Mouse (Mus musculus): Measurements from ENCODE around the gene 1700011L22Rik.

Gene 1700011L22Rik

GRCm38 (mm10) chr8:79201446-79202147 lies 46.8 kb downstream of the 1700011L22Rik start:
- POLR2A ChIA-PET = no interaction called here

GRCm38 (mm10) chr8:79198675-79199074 lies 49.7 kb downstream of the 1700011L22Rik start:
- CTCF ChIA-PET = no interaction called here
- POLR2A ChIA-PET = no interaction called here

More at GRCm38 (mm10) chr8:79201446-79202147, 46.8 kb downstream of the 1700011L22Rik start:
- CTCF ChIA-PET = no interaction called here

- ChIA-PET POLR2A (interaction anchor here in 1 of 4 experiments (1.4 kb wide), 1 partner anchor 12 kb away, joined by 3 read pairs; no protein-coding TSS in a partner anchor), CTCF (interaction anchor here in 1 of 4 experiments (0.5 kb wide), 1 partner anchor 170 kb away, joined by 4 read pairs; no protein-coding TSS in a partner anchor)
Measured at GRCm38 (mm10) chr8:79196481-79196880, 51.9 kb downstream of the 1700011L22Rik start.

- ChIA-PET POLR2A (interaction anchor here in 3 of 4 experiments (0.7 to 1.4 kb wide), 5 partner anchors 11 to 110 kb away, joined by 3 to 5 read pairs (median 4); no protein-coding TSS in a partner anchor), CTCF (interaction anchor here in 2 of 4 experiments (0.5 to 0.6 kb wide), 2 partner anchors 42 to 265 kb away, joined by 3 read pairs; no protein-coding TSS in a partner anchor)
Measured at GRCm38 (mm10) chr8:79190071-79190470, 58.3 kb downstream of the 1700011L22Rik start.

GRCm38 (mm10) chr8:79185488-79185887 lies 62.9 kb downstream of the 1700011L22Rik start:
- ChIA-PET CTCF (no interaction called here), POLR2A (interaction anchor here in 2 of 4 experiments (0.5 to 1.9 kb wide), 4 partner anchors 11 to 106 kb away, joined by 3 to 4 read pairs (median 4); no protein-coding TSS in a partner anchor)

- CTCF ChIA-PET = no interaction called here
Measured at GRCm38 (mm10) chr8:79179678-79180077, 68.7 kb downstream of the 1700011L22Rik start.

GRCm38 (mm10) chr8:79175991-79176390 lies 72.4 kb downstream of the 1700011L22Rik start:
- POLR2A ChIA-PET = interaction anchor here in 2 of 4 experiments (0.6 to 1.7 kb wide), 5 partner anchors 14 to 145 kb away, joined by 3 to 5 read pairs (median 4); no protein-coding TSS in a partner anchor

More at GRCm38 (mm10) chr8:79179678-79180077, 68.7 kb downstream of the 1700011L22Rik start:
- POLR2A ChIA-PET = interaction anchor here in 2 of 4 experiments (0.6 to 1.3 kb wide), 2 partner anchors 10 to 33 kb away, joined by 5 to 6 read pairs; no protein-coding TSS in a partner anchor

GRCm38 (mm10) chr8:79173606-79174005 lies 74.8 kb downstream of the 1700011L22Rik start:
- CTCF ChIA-PET = interaction anchor here in 1 of 4 experiments (0.5 kb wide), 1 partner anchor 421 kb away, joined by 3 read pairs; no protein-coding TSS in a partner anchor

More at GRCm38 (mm10) chr8:79175991-79176390, 72.4 kb downstream of the 1700011L22Rik start:
- CTCF ChIA-PET = interaction anchor here in 1 of 4 experiments (0.9 kb wide), 1 partner anchor 469 kb away, joined by 3 read pairs; no protein-coding TSS in a partner anchor

GRCm38 (mm10) chr8:79165276-79165675 lies 83.1 kb downstream of the 1700011L22Rik start:
- POLR2A ChIA-PET = interaction anchor here in 1 of 4 experiments (1.7 kb wide), 1 partner anchor 12 kb away, joined by 3 read pairs; no protein-coding TSS in a partner anchor
- CTCF ChIA-PET = interaction anchor here in 1 of 4 experiments (0.6 kb wide), 1 partner anchor 233 kb away, joined by 7 read pairs; no protein-coding TSS in a partner anchor

More at GRCm38 (mm10) chr8:79173606-79174005, 74.8 kb downstream of the 1700011L22Rik start:
- POLR2A ChIA-PET = interaction anchor here in 3 of 4 experiments (0.6 to 1.6 kb wide), 3 partner anchors 12 to 143 kb away, joined by 4 read pairs; no protein-coding TSS in a partner anchor

GRCm38 (mm10) chr8:79164336-79164735 lies 84.0 kb downstream of the 1700011L22Rik start:
- CTCF ChIA-PET = no interaction called here
- POLR2A ChIA-PET = interaction anchor here in 2 of 4 experiments (0.6 to 1.7 kb wide), 2 partner anchors 12 to 15 kb away, joined by 3 read pairs; no protein-coding TSS in a partner anchor

- ChIA-PET POLR2A (no interaction called here), CTCF (no interaction called here)
Measured at GRCm38 (mm10) chr8:79162533-79163308, 85.6 kb downstream of the 1700011L22Rik start.

- ChIA-PET CTCF (no interaction called here), POLR2A (no interaction called here)
Measured at GRCm38 (mm10) chr8:79161172-79161778, 87.1 kb downstream of the 1700011L22Rik start.

Measured in embryonic stem cell, embryonic (primary cell).